Mouse (Mus musculus) lung, postnatal 4 days (tissue): Measurements from ENCODE around the gene Nfasc.

ENCODE experiments used
- DNase-seq, 2 experiments: peaks; one replicate each; pipeline ENCODE4 v3.0.0; 2021

The Nfasc gene

GRCm38 (mm10) chr1:132537736-132538135 is 203.9 kb downstream of the Nfasc start:
- peak in 1 of 2 experiments; percentile 8 for DNase-seq

- DNase-seq: peak in 1 of 2 experiments; percentile 12
Observed at GRCm38 (mm10) chr1:132536416-132536815, 205.2 kb downstream of the Nfasc start.

- peak in 1 of 2 experiments; percentile 8 for DNase-seq
Observed at GRCm38 (mm10) chr1:132535541-132535940, 206.1 kb downstream of the Nfasc start.

GRCm38 (mm10) chr1:132533840-132534239 is 207.8 kb downstream of the Nfasc start:
- peak in 1 of 2 experiments; percentile 16 for DNase-seq

GRCm38 (mm10) chr1:132532521-132532920 is 209.1 kb downstream of the Nfasc start:
- peak in 1 of 2 experiments; percentile 11 for DNase-seq

GRCm38 (mm10) chr1:132530631-132531191 is 210.9 kb downstream of the Nfasc start:
- DNase-seq: peak in 1 of 2 experiments; percentile 18

GRCm38 (mm10) chr1:132528647-132529334 is 212.8 kb downstream of the Nfasc start:
- peak in 1 of 2 experiments; percentile 15 for DNase-seq

- no peak for DNase-seq
Observed at GRCm38 (mm10) chr1:132528071-132528470, 213.5 kb downstream of the Nfasc start.

- peak in 1 of 2 experiments; percentile 66 for DNase-seq
Observed at GRCm38 (mm10) chr1:132525832-132526231, 215.8 kb downstream of the Nfasc start.

- DNase-seq: peak; percentile 22 to 35
Observed at GRCm38 (mm10) chr1:132523920-132524319, 217.7 kb downstream of the Nfasc start.

GRCm38 (mm10) chr1:132523048-132523447 is 218.5 kb downstream of the Nfasc start:
- DNase-seq: peak in 1 of 2 experiments; percentile 12

GRCm38 (mm10) chr1:132520764-132521163 is 220.8 kb downstream of the Nfasc start:
- DNase-seq: peak; percentile 79 to 82

GRCm38 (mm10) chr1:132519734-132520133 is 221.9 kb downstream of the Nfasc start:
- no peak for DNase-seq

- peak in 1 of 2 experiments; percentile 26 for DNase-seq
Observed at GRCm38 (mm10) chr1:132518621-132519020, 223.0 kb downstream of the Nfasc start.

- peak in 1 of 2 experiments; percentile 18 for DNase-seq
Observed at GRCm38 (mm10) chr1:132516776-132517175, 224.8 kb downstream of the Nfasc start.

GRCm38 (mm10) chr1:132515339-132515738 is 226.3 kb downstream of the Nfasc start:
- no peak for DNase-seq
